Mouse (Mus musculus): ENCODE measurements around the gene Mmp10.

DNA sequence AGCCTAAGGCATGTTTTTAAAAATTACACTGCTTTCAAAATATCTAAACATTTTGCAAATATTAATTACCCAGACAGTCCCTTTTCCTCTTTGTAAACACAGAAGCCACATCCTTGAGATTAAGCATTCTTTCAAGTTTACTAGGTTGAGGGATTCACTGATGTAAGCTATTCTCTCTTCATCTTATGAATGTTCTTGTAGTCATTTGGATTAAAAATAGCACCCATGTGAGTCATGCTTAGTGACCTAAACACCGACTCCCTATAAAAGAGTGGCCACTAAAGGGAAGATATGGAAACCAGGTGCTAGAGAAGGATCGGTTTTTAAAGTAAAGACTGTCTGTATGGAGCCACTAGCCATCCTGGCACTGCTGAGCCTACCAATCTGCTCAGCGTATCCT is at the start of gene Mmp10:
- no peak for TF ChIP-seq CTCF (IDR thresholded peaks at IDR 0.05)
- TF ChIP-seq EP300 (IDR thresholded peaks at IDR 0.05): no peak

Measured in lung, postnatal 0 days (tissue).